Mouse (Mus musculus) forebrain, postnatal 0 days (tissue): ENCODE data around the gene Sapcd1. TPM values are rescaled to one million over a fixed set of nuclear protein-coding genes. Genes with fewer than 3 reads are reported as not detected.
"Not testable (repeated sequence)": the region's sequence is repeated elsewhere in the genome, so short reads cannot be mapped to it uniquely, and the experiment has no call there.

Source experiments
- ATAC-seq: fragments of 200-750 bp; cut with Nextera tagmentation; 2 replicates; pipeline ENCODE4 v1.8.0; 2017; ENCODE audit warnings: mild to moderate bottlenecking, moderate library complexity
- DNase-seq: peaks from one replicate; pipeline ENCODE4 v3.0.0-alpha.2; 2015
- H3K27ac ChIP-seq: fragments of 300-500 bp; sonication (generic); 2 replicates; pipeline ENCODE4 v1.5.1; 2014; ENCODE audit warnings: low read depth, mild to moderate bottlenecking, antibody characterized with exemption, low read length, moderate library complexity, mixed read lengths
- H3K27me3 ChIP-seq: fragments of 300-500 bp; sonication (generic); 2 replicates; pipeline ENCODE4 v1.6.1; 2014; ENCODE audit warnings: mild to moderate bottlenecking, low read length, mixed read lengths; ENCODE audit not compliant: insufficient read depth
- H3K36me3 ChIP-seq: fragments of 300-500 bp; sonication (generic); 2 replicates; pipeline ENCODE4 v1.6.1; 2014; ENCODE audit warnings: mild to moderate bottlenecking, moderate library complexity; ENCODE audit not compliant: insufficient read depth
- H3K4me1 ChIP-seq: fragments of 300-500 bp; sonication (generic); 2 replicates; pipeline ENCODE4 v1.6.1; 2014; ENCODE audit warnings: antibody characterized with exemption; ENCODE audit not compliant: insufficient read depth
- H3K4me2 ChIP-seq: fragments of 300-500 bp; sonication (generic); 2 replicates; pipeline ENCODE4 v1.6.1; 2014; ENCODE audit warnings: low read depth, mild to moderate bottlenecking, moderate library complexity
- H3K4me3 ChIP-seq: fragments of 300-500 bp; sonication (generic); 2 replicates; pipeline ENCODE4 v1.5.1; 2014; ENCODE audit warnings: low read depth, low read length, mixed read lengths
- H3K9ac ChIP-seq: fragments of 300-500 bp; sonication (generic); 2 replicates; pipeline ENCODE4 v1.6.1; 2014; ENCODE audit warnings: mild to moderate bottlenecking
- H3K9me3 ChIP-seq: fragments of 300-500 bp; sonication (generic); 2 replicates; pipeline ENCODE4 v1.6.1; 2016; ENCODE audit warnings: low read length
- CTCF ChIP-seq: sonication (generic); IDR thresholded peaks from 2 replicates; pipeline ENCODE4 v1.5.1; 2016; ENCODE audit warnings: antibody characterized with exemption, control low read depth, low read depth
- WGBS: fragments of 180-500 bp; shearing (Covaris S2); extraction: QIAGEN DNeasy Blood & Tissue Kit; methylation state at CpG from one replicate; pipeline ENCODE4 v1.1.7; 2014; 5-methylcytosine and 5-hydroxymethylcytosine counted together
- polyA plus RNA-seq: library from polyadenylated mRNA; unstranded; fragments of >200 nt; fragmentation: Nextera tagmentation; extraction: Ambion mirVana; gene quantifications from 2 replicates; pipeline ENCODE4 v1.2.1, GENCODE M21; 2015
- total RNA-seq: library from RNA; depleted of rRNA; stranded (reverse); fragments of >200 nt; gene quantifications from 2 replicates; pipeline ENCODE4 v1.2.3, GENCODE M21; 2014

Sapcd1 gene
- total and polyA plus RNA-seq, 2 experiments from 2014 or later = 1.6 to 2.7 TPM

DNA sequence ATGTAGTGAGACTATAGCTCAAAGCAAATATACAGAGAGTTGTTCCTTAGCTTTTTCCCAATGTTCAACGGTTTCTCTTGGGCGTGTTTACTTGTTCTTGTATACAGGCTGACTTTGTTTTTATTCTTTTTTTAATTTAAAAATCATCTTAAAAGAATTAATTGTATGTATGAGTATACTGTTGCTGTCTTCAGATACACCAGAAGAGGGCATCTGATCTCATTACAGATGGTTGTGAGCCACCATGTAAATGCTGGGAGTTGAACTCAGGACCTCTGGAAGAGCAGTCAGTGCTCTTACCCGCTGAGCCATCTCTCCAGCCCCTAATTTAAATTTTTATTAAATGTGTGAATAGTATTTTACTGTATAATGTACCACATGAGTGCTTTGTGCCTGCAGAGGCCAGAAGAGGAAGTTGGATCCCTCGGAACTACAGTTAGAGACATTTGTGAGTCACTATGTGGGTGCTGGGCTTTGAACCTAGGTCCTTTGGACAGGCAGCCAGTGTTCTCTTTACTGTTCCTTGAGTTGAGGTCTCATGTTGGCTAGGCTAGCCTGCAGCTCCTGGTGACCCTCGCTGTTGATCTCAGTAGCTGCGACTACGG lies 20.3 kb downstream of the Sapcd1 start:
- H3K9ac ChIP-seq = no peak overlapping the region
- H3K9me3 ChIP-seq = no peaks in the 10 kb centered on the region
- H3K27me3 ChIP-seq = no peaks in the 10 kb centered on the region
- H3K27ac ChIP-seq = no peak overlapping the region
- H3K4me1 ChIP-seq = peaks cover 7% of the 10 kb centered on the region
- no peak overlapping the region for H3K4me2 ChIP-seq
- DNase-seq (no peak), ATAC-seq (no peak)
- no peak overlapping the region for H3K4me3 ChIP-seq
- 96% methylated on average over 7 of the region's 7 CpGs for WGBS
- H3K36me3 ChIP-seq = peaks cover 67% of the 10 kb centered on the region
- peak; percentile 37; the same call in 1 of the 2 replicates for TF ChIP-seq CTCF

DNA sequence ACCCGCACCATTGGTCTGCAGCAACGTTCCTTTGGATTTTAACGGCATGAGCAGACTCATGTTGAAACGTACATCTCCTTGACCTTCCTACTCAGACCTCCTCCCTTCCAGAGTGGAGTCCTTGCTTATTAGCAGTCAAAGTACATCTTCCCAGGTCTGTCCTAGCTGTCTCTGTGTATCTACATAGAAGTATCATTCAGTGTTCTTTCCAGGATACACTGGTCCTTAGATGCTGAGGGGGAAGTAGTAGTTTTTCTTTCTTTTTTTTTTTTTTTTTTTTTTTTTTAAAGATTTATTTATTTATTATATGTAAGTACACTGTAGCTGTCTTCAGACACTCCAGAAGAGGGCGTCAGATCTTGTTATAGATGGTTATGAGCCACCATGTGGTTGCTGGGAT lies 21.9 kb downstream of the Sapcd1 start:
- DNase-seq, H3K4me3 ChIP-seq, H3K4me2 ChIP-seq, H3K9me3 ChIP-seq, H3K27me3 ChIP-seq, H3K9ac ChIP-seq, ATAC-seq, H3K4me1 ChIP-seq, H3K27ac ChIP-seq: not testable (repeated sequence)
- 98% methylated on average over 4 of the region's 5 CpGs for WGBS
- peaks cover 51% of the 10 kb centered on the region for H3K36me3 ChIP-seq

DNA sequence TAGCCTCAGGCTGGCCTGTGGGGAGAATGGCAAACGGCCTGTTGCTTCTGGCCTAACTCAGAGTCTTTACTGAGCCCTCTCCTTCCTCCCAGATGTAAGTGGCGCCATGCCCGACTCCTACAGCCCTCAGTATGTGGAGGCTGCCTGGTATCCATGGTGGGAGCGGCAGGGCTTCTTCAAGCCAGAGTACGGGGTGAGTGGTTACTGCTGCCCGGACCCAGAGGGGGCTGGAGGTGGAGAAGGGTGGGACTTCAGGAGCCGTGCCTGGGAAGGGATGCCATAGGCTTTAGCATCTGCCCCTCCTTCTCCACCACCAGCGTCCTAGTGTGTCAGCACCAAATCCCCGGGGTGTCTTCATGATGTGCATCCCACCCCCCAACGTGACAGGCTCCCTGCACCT lies 22.7 kb downstream of the Sapcd1 start:
- 92% methylated on average over 10 of the region's 10 CpGs for WGBS
- peaks cover 44% of the 10 kb centered on the region for H3K36me3 ChIP-seq

DNA sequence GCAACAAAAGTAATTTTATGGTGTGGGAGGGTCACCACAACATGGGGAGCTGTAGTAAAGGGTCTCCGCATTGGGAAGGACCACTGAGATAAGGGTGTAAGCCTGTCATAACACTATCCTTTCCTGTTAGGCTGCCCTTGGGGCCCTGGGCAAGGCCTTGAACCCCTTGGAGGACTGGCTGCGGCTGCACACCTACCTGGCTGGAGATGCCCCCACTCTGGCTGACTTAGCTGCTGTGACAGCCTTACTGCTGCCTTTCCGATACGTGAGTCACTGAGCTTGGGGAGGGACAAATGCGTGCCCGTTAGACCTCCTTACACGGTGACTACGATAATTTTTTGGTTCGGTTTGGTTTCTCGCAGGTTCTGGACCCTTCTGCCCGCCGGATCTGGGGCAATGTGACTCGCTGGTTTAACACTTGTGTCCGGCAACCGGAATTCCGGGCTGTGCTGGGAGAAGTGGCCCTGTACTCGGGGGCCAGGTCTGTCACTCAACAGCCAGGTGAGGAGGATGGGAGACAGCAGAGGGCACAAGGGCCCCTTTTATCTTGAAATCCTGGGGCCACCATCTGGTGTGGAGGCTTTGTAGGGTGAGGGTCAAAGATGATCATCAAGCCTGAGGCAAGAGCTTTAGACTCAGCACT lies 23.6 kb downstream of the Sapcd1 start:
- Histone ChIP-seq H3K27me3 (no peaks in the 10 kb centered on the region), H3K4me1 (peaks cover 10% of the 10 kb centered on the region), H3K9ac (no peak overlapping the region), H3K36me3 (peaks cover 37% of the 10 kb centered on the region), H3K9me3 (no peaks in the 10 kb centered on the region), H3K27ac (no peak overlapping the region), H3K4me3 (no peak overlapping the region), H3K4me2 (no peak overlapping the region)
- no peak for TF ChIP-seq CTCF
- ATAC-seq (no peak), DNase-seq (no peak)
- 97% methylated on average over 17 of the region's 17 CpGs for WGBS

More for the DNA sequence above, 22.7 kb downstream of the Sapcd1 start:
- H3K9me3 ChIP-seq = no peaks in the 10 kb centered on the region
- H3K4me2 ChIP-seq = no peak overlapping the region
- no peak for DNase-seq
- TF ChIP-seq CTCF = no peak
- H3K9ac ChIP-seq = no peak overlapping the region
- ATAC-seq = no peak
- H3K27me3 ChIP-seq = no peaks in the 10 kb centered on the region
- peaks cover 10% of the 10 kb centered on the region for H3K4me1 ChIP-seq
- no peak overlapping the region for H3K4me3 ChIP-seq
- no peak overlapping the region for H3K27ac ChIP-seq

DNA sequence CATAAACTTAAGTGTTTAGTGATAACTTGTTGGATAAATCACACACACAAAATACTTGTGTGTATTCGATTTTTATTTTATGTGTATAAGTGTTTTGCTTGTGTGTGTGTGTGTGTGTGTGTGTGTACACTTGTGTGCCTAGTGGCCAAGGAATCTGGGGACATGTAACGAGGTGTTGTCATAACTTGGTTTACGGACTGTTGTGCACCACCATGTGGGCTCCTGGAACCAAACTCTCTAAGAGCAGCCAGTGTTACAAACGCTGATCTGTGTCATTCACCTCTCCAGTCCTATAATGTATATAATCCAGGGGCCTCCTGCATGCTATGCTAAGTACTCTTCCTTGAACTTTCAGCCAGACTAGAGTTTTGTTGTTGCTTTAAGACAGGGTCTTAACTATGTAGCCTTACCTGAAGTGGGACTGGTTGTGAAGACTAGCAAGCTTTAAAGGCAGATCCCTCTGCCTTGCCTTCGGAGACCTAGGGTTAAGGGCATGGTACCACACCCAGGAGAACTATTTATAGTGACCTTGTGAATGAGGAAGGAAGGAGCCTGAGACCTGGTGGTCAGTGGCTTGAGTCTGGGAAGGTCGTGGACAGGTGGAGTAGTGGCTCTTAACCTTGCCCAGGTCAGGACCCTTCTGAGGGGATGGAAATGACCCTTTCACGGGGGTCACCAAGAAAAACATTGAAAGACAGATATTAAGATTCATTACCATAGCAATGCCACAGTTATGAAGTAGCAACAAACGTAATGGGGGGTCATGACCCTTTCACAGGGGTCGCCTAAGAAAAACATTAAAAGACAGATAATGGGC lies 24.6 kb downstream of the Sapcd1 start:
- H3K9me3 ChIP-seq = no peaks in the 10 kb centered on the region
- peaks cover 30% of the 10 kb centered on the region for H3K36me3 ChIP-seq
- H3K4me1 ChIP-seq = peaks cover 10% of the 10 kb centered on the region
- DNase-seq (no peak), ATAC-seq (no peak)
- 69% methylated on average over 9 of the region's 9 CpGs for WGBS
- no peak for TF ChIP-seq CTCF
- H3K27ac ChIP-seq = no peak overlapping the region
- no peak overlapping the region; the same call in 1 of the 2 replicates for H3K4me2 ChIP-seq
- no peak overlapping the region for H3K9ac ChIP-seq
- no peak overlapping the region for H3K4me3 ChIP-seq
- no peaks in the 10 kb centered on the region for H3K27me3 ChIP-seq

DNA sequence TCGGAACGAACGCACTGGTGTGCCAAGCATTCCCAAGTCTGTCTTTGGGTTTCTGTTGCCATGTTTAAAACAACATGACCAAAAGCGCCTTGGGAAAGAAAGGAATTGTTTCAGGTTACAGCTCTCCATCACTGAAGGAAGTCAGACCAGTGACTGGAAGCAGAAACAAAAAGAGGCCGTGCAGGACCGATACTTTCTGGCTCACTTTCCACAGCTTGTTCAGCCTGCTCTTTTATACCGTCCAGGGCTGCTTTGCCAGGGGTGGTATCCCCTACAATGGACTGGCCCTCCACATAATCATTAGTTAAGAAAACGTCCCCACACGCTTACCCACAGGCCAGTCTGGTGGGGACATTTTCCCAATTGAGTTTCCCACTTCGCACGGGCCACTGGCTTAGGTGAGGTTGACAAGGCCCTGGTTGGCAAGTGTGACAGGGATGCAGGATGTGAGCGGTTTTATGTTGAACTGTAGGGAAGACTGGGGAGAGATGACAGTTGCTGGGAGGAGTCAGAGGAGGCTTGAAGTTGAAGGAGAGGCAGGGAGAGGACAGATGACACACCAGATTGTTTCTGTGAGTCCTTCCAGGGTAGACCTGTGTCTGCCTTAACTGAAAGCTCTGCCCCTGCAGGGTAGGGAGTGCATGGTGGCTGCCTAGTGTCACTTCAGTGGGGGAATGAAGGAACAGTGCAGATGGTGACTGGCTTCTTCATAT lies 25.5 kb downstream of the Sapcd1 start:
- peak overlapping the region; percentile 71 for H3K4me3 ChIP-seq
- no peaks in the 10 kb centered on the region for H3K27me3 ChIP-seq
- no peaks in the 10 kb centered on the region for H3K9me3 ChIP-seq
- peaks cover 10% of the 10 kb centered on the region for H3K4me1 ChIP-seq
- ATAC-seq (no peak), DNase-seq (no peak)
- peak overlapping the region; percentile 93 for H3K9ac ChIP-seq
- H3K36me3 ChIP-seq = peaks cover 24% of the 10 kb centered on the region
- peak overlapping the region; percentile 95 for H3K4me2 ChIP-seq
- TF ChIP-seq CTCF = no peak
- H3K27ac ChIP-seq = 0 out of 2 replicates have a peak overlapping the region, but pooled peaks have one; percentile 9
- WGBS = 5% methylated on average over 12 of the region's 12 CpGs
